11 mouse cellular contexts compared by ENCODE assay signal in the genomic region with DNA sequence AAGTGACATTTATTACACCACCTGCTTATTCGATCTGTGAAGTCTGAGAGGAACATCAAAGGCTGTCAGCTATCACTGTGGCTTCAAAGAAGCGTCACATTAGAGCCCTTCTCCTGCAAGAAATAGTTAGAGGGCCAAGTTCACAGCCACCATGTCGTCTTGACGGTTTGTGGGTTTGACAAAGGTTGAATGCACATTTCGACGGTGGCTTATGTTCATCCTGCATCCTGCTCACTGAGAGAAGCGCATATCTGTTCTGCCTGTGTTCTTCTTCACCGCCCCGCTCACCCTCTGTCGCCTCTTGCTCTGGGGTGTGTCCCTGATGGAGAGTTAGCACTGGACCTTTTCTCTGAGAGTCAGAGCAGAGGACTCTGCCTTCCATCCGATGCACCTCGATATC.
DNase-seq lines count a peak whose midpoint lies in the region; ATAC-seq lines count a peak whose summit lies in the region.
"Had no signal": no experiment of that assay in that cellular context is flagged by ENCODE, and none has a peak within 500 bp of the region (broad histone marks: within the 10 kb centered on the region; RNA-seq: fewer than 3 reads in every experiment).

No protein-coding gene starts in this region.

- peak; percentile 8 for ATAC-seq in CD4-positive, CD25-positive, alpha-beta regulatory T cell, adult 4 months
- ATAC-seq in monocyte, adult 5-6 weeks (replicated peaks; ENCODE audit: insufficient number of reproducible peaks, low FRiP score, low TSS enrichment, poor library complexity, severe bottlenecking): 0 out of 2 replicates have a peak, but pooled peaks have one; percentile 29
- ATAC-seq: forebrain, embryonic 16.5 days had no signal

- DNase-seq in heart, postnatal 4 days: peak; percentile 1
- no peak for DNase-seq in heart, postnatal 25 days (ENCODE audit: low spot score)
- peak; percentile 63 for DNase-seq in thymus, postnatal 14 days
- no peak for DNase-seq in embryo, embryonic 9.5 days (ENCODE audit: extremely low spot score)
- DNase-seq in left cerebral cortex, postnatal 14 days (ENCODE audit: low spot score in 2 of 2): no peak
- DNase-seq: B cell, adult 2 months; cerebellum, postnatal 25 days; lung, postnatal 14 days had no signal

- intact Hi-C loops in heart, postnatal 25 days (cut with DNase I): loop anchor here (10.0 kb wide), 1 partner anchor 90 kb away; no protein-coding TSS in a partner anchor
- intact Hi-C loops in left cerebral cortex, postnatal 14 days (cut with DNase I): no loop called here

Comparison
In these comparisons a context has a peak if more than half of its experiments do, and no peak if none do; other contexts are left out.
1. DNase-seq: peak in heart, postnatal 4 days (single experiment) and thymus, postnatal 14 days (single experiment); none in heart, postnatal 25 days (single experiment), embryo, embryonic 9.5 days (single experiment) and left cerebral cortex, postnatal 14 days (0 of 2).